Comparison of ENCODE assay signal across 12 mouse cellular contexts in genomic region chr17:14846880-14847279, GRCm38 (mm10).
DNase-seq lines count a peak whose midpoint lies in the region; ATAC-seq lines count a peak whose summit lies in the region.
"Had no signal": no experiment of that assay in that cellular context is flagged by ENCODE, and none has a peak within 500 bp of the region (broad histone marks: within the 10 kb centered on the region; RNA-seq: fewer than 3 reads in every experiment).

No protein-coding gene starts in this region.

- no peak overlapping the region for H3K4me3 ChIP-seq in lung, embryonic 16.5 days (ENCODE audit: low read length)
- H3K4me3 ChIP-seq: stomach, embryonic 15.5 days had no signal

- no peaks in the 10 kb centered on the region for H3K36me3 ChIP-seq in lung, embryonic 16.5 days (ENCODE audit: control insufficient read depth, insufficient read depth, low read length)
- H3K36me3 ChIP-seq: stomach, embryonic 15.5 days had no signal

- no peak overlapping the region for H3K4me2 ChIP-seq in lung, embryonic 16.5 days (ENCODE audit: low read depth, low read length)
- H3K4me2 ChIP-seq: stomach, embryonic 15.5 days had no signal

- no peaks in the 10 kb centered on the region for H3K9me3 ChIP-seq in lung, embryonic 16.5 days (ENCODE audit: control insufficient read depth, low read length)
- H3K9me3 ChIP-seq: stomach, embryonic 15.5 days had no signal

- DNase-seq in adrenal gland, adult (ENCODE audit: inconsistent age in 2 of 2, low spot score in 1 of 2), result peak; percentile 53 to 71
- DNase-seq in adrenal gland, postnatal 4 days (ENCODE audit: low spot score in 2 of 2), result no peak
- DNase-seq in kidney, postnatal 10 days, result peak; percentile 16
- DNase-seq in kidney, postnatal 25 days, result no peak
- DNase-seq in adrenal gland, postnatal 25 days, result peak; percentile 17
- DNase-seq in layer of hippocampus, adult 9-11 months, result no peak
- no peak for DNase-seq in ovary, postnatal 10 days (ENCODE audit: low spot score)
- DNase-seq: cerebellum, postnatal 36 days; kidney, adult 11 months; right cerebral cortex, postnatal 25 days had no signal

- no peak overlapping the region for H3K27ac ChIP-seq in lung, embryonic 16.5 days (ENCODE audit: low read length)
- H3K27ac ChIP-seq: stomach, embryonic 15.5 days had no signal

- no peak overlapping the region for H3K9ac ChIP-seq in lung, embryonic 16.5 days (ENCODE audit: low read length)
- H3K9ac ChIP-seq: stomach, embryonic 15.5 days had no signal

- WGBS in lung, embryonic 16.5 days, result 34% methylated on average over 5 of the region's 5 CpGs

- ATAC-seq in lung, embryonic 16.5 days (ENCODE audit: low read depth), result peak; percentile 54; the same call in 1 of the 2 replicates

- no peaks in the 10 kb centered on the region for H3K27me3 ChIP-seq in lung, embryonic 16.5 days (ENCODE audit: control insufficient read depth, insufficient read depth, low read depth, low read length)
- H3K27me3 ChIP-seq: stomach, embryonic 15.5 days had no signal

- H3K4me1 ChIP-seq in lung, embryonic 16.5 days (replicated peaks; ENCODE audit: control insufficient read depth, insufficient read depth, low read length), result peaks cover 3% of the 10 kb centered on the region; the same call in 1 of the 2 replicates
- H3K4me1 ChIP-seq: stomach, embryonic 15.5 days had no signal

Comparison
In these comparisons a context has a peak if more than half of its experiments do, and no peak if none do; other contexts are left out.
1. DNase-seq: peak in adrenal gland, adult (2 of 2), kidney, postnatal 10 days (single experiment) and adrenal gland, postnatal 25 days (single experiment); none in adrenal gland, postnatal 4 days (0 of 2), kidney, postnatal 25 days (0 of 2), layer of hippocampus, adult 9-11 months (single experiment) and ovary, postnatal 10 days (single experiment).